Mouse (Mus musculus) yolk sac, embryonic 10.5 days (tissue): Measurements from ENCODE around the gene Ifitm5.

Experiments
- DNase-seq: peaks from one replicate; pipeline ENCODE4 v3.0.0-alpha.2; 2017; ENCODE audit warnings: low spot score

Gene Ifitm5

DNA sequence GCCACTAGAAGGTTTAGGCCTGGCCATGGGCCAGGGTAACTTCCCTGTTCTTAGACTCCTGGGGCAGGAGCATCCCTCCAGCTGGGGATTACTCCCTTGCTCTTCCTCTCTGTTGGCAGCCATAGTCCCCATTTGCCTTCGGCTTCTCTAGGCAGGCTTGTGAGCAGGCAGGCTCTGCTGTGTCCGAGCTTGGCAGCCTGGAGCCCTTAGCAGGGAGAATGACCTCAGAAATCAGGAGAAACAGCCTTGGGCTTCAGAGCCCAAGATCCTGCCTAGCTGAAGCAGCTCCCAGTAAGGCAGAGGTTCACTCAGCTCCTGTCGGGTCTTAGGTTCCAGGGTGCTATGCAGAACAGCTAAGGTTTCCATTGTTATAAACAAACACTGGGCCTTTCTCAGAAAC, 51.0 kb downstream of the Ifitm5 start:
- no peak for DNase-seq
